Mouse (Mus musculus) intestine, embryonic 16.5 days (tissue): Measurements from ENCODE around the gene Opcml. TPM values are rescaled to one million over a fixed set of nuclear protein-coding genes. Genes with fewer than 3 reads are reported as not detected.

ENCODE experiments used
- ATAC-seq: fragments of 200-750 bp; cut with Nextera tagmentation; 2 replicates; pipeline ENCODE4 v1.8.0; 2017; ENCODE audit warnings: moderate TSS enrichment, moderate library complexity
- H3K27ac ChIP-seq: fragments of 300-500 bp; sonication (generic); 2 replicates; pipeline ENCODE4 v1.5.1; 2014; ENCODE audit warnings: mild to moderate bottlenecking, low read length
- H3K27me3 ChIP-seq: fragments of 300-500 bp; sonication (generic); replicated peaks from 2 replicates; pipeline ENCODE4 v1.6.1; 2014; ENCODE audit warnings: low read length, control low read depth, mixed read lengths; ENCODE audit not compliant: control insufficient read depth, insufficient read depth
- H3K36me3 ChIP-seq: fragments of 300-500 bp; sonication (generic); 2 replicates; pipeline ENCODE4 v1.6.1; 2014; ENCODE audit warnings: low read length, control low read depth; ENCODE audit not compliant: control insufficient read depth, insufficient read depth
- H3K4me1 ChIP-seq: fragments of 300-500 bp; sonication (generic); 2 replicates; pipeline ENCODE4 v1.6.1; 2014; ENCODE audit warnings: low read length, control low read depth, mixed read lengths; ENCODE audit not compliant: control insufficient read depth, insufficient read depth
- H3K4me2 ChIP-seq: fragments of 300-500 bp; sonication (generic); 2 replicates; pipeline ENCODE4 v1.6.1; 2014; ENCODE audit warnings: low read depth, low read length, control low read depth
- H3K4me3 ChIP-seq: fragments of 300-500 bp; sonication (generic); 2 replicates; pipeline ENCODE4 v1.5.1; 2014; ENCODE audit warnings: mild to moderate bottlenecking, low read length
- H3K9ac ChIP-seq: fragments of 300-500 bp; sonication (generic); 2 replicates; pipeline ENCODE4 v1.6.1; 2014; ENCODE audit warnings: low read depth, low read length
- H3K9me3 ChIP-seq: fragments of 300-500 bp; sonication (generic); 2 replicates; pipeline ENCODE4 v1.6.1; 2016; ENCODE audit warnings: low read length, control low read depth; ENCODE audit not compliant: control insufficient read depth
- WGBS: fragments of 180-500 bp; shearing (Covaris S2); extraction: QIAGEN DNeasy Blood & Tissue Kit; methylation state at CpG from one replicate; pipeline ENCODE4 v1.1.7; 2014; 5-methylcytosine and 5-hydroxymethylcytosine counted together
- polyA plus RNA-seq: library from polyadenylated mRNA; unstranded; fragments of >200 nt; fragmentation: Nextera tagmentation; extraction: Ambion mirVana; gene quantifications from 2 replicates; pipeline ENCODE4 v1.2.1, GENCODE M21; 2015

Gene Opcml
- polyA plus RNA-seq, 1 experiment from 2014 or later: 3.1 TPM

DNA sequence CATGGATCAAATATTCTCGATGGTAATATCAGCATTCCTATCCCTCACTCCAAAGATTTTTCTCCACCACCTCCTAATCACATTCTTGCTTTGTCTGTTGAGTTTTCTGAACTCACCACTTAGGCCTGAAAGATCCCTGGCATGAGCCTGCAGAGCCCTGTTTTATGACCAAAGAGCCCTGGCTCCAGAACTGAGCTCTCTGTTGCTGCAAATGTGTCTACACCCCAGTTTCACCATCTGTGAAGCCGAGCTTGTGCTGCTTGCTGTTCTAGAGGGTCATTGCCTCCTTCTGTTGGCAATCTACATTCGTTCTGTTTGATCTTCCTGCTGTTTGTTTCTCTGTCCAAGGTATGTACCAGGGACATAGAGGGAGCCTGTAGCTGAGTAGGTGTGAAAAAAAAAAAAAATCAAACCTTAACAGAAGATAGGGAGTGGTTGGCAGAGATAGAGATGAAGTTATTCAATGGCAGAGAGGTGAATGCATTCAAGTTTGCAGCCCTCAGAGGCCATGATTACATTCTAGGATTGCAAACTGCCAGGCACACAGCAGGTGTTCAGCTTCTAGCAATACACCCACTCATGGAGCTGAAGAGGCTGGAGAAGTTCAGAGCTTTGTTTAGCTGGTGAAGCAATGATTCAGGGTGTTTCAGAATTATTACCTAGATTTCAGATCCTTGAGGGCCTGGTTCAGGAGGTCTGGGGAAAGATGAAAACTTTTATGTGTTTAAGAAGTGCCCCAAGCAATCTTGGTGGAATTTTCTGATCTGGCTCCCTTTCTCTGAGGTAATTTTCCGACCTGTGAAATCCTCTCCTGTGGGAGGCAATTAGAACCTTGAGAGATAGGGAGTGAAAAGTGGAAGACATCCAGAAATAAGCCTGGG lies 133.6 kb downstream of the Opcml start:
- Histone ChIP-seq H3K9ac (no peak overlapping the region), H3K27ac (no peak overlapping the region), H3K4me1 (no peaks in the 10 kb centered on the region), H3K4me2 (no peak overlapping the region), H3K4me3 (no peak overlapping the region), H3K9me3 (no peaks in the 10 kb centered on the region), H3K27me3 (no peaks in the 10 kb centered on the region), H3K36me3 (no peaks in the 10 kb centered on the region)
- ATAC-seq: no peak
- WGBS: 61% methylated on average over 4 of the region's 4 CpGs

DNA sequence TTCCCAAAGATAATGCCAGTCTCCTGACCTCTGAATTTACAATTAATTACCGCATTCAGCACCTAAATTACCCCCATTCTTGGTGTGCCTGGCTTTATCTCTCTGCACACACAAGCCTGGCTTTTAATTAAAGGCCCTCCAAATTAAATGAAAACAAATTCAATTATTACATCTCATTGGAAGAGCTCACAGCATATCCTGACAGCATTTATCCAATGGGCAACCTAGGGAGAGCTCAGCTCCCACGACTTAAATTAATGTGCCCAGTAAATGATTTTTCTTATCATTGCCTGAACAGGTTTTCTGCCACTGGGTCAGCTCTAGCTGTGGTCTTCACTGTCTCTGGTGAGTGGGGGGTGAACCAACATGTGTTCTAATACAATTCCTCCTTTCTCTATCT lies 135.1 kb downstream of the Opcml start:
- no peak for ATAC-seq
- Histone ChIP-seq H3K27me3 (no peaks in the 10 kb centered on the region), H3K27ac (no peak overlapping the region), H3K4me2 (no peak overlapping the region), H3K4me1 (no peaks in the 10 kb centered on the region), H3K36me3 (no peaks in the 10 kb centered on the region), H3K9me3 (no peaks in the 10 kb centered on the region), H3K9ac (no peak overlapping the region), H3K4me3 (no peak overlapping the region)
- 62% methylated on average over 2 of the region's 2 CpGs for WGBS

DNA sequence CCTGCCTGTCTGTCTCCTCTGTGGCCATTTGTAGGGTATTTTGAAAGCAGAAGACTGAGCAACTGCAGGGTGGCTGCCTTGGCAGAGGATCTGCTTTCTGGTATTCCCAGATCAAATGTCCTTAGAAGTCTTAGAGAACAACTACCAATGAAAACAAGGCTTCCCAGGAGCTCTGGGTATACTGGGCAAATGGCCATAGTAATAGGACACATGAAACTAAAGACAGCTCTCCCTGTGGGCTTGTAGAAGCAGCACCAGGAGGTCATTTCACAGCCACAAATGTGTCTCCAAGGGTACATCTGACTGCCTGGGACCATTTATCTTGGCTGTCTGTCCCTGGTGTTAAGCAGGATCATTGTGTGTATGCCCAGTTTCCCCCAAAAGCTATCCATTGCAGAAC lies 146.7 kb downstream of the Opcml start:
- Histone ChIP-seq H3K4me3 (no peak overlapping the region), H3K4me1 (no peaks in the 10 kb centered on the region), H3K27me3 (no peaks in the 10 kb centered on the region), H3K4me2 (no peak overlapping the region), H3K9me3 (no peaks in the 10 kb centered on the region), H3K9ac (no peak overlapping the region), H3K27ac (no peak overlapping the region), H3K36me3 (no peaks in the 10 kb centered on the region)
- ATAC-seq: no peak

DNA sequence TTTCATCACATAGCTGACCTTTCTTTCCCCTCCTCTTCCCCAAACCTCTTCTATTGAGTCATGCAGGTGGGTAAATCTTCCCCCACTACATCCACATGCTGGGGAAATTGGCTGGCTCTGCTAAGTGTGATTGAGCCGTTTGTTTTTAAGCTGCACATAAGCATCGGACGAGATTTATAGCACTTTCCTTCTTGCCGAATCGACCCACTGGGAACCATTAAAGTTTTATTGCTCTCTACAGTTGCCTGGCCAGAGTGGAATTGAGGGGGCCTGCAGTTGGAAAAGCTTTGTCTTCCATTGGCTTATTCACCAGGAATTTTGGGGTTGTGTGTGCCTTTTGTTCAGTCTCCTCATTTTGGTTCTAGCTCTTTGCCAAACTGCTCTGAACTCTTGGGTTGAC lies 147.1 kb downstream of the Opcml start:
- Histone ChIP-seq H3K4me2 (no peak overlapping the region), H3K4me3 (no peak overlapping the region), H3K36me3 (no peaks in the 10 kb centered on the region), H3K4me1 (no peaks in the 10 kb centered on the region), H3K27ac (no peak overlapping the region), H3K9me3 (no peaks in the 10 kb centered on the region), H3K9ac (no peak overlapping the region), H3K27me3 (no peaks in the 10 kb centered on the region)
- WGBS: 46% methylated on average over 5 of the region's 5 CpGs
- no peak for ATAC-seq

DNA sequence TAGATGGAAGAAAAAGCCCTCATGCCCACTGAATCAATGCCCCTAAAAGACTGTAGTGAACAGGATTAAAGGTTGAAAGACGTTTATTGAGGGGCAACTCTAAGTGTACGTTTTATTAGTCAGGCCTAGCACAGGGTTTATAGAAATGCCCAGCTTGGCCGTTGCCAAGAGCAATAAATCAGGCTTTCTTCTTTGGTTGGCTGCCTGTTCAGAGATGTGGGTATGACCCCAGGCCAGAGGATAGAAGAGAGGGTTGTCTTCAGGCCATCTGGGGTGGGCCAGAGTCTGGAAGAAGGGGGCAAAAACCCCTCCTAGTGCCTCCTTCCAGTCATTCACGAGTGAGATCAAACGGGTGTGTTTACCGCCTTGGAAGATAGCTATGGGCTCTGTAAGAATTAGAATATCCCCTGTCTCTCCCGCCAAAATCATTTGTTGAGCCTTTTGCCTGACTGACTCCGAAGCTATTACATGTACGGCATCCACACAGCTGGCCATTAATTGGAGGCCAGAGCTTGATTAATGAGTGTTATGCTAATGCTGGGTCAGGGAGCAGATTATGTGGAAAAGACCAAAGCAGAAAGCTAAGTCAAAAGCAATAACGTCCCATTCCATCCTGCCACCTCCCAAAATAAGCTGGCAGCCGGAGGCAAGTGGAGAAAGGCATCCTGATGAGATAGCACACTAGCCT lies 154.9 kb downstream of the Opcml start:
- Histone ChIP-seq H3K4me3 (no peak overlapping the region), H3K27ac (no peak overlapping the region), H3K4me1 (no peaks in the 10 kb centered on the region), H3K9me3 (no peaks in the 10 kb centered on the region), H3K9ac (no peak overlapping the region), H3K36me3 (no peaks in the 10 kb centered on the region), H3K4me2 (no peak overlapping the region), H3K27me3 (no peaks in the 10 kb centered on the region)
- 49% methylated on average over 11 of the region's 11 CpGs for WGBS
- ATAC-seq: no peak

DNA sequence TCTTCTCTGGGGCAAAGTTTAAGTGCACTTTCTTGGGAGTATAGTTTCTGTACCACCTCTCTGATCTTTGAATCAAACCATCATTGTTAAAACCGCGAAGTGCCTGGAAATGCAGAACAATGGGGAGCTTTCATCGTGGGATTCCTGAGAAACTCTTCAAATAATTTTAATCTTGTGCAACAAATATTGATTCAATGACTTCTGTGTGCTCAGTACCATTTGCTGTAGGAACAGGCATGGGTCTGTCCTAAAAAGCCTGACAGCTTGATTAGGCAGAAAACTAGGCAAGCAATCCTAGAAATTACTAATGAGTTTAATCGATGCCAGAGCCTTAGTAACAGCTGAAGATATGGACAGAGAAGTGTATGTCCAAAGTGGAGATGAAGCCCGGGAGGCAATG lies 160.5 kb downstream of the Opcml start:
- no peak overlapping the region for H3K4me2 ChIP-seq
- no peak overlapping the region for H3K4me3 ChIP-seq
- no peaks in the 10 kb centered on the region for H3K9me3 ChIP-seq
- no peak overlapping the region for H3K9ac ChIP-seq
- no peaks in the 10 kb centered on the region for H3K27me3 ChIP-seq
- H3K36me3 ChIP-seq: no peaks in the 10 kb centered on the region
- no peak for ATAC-seq
- no peak overlapping the region for H3K27ac ChIP-seq
- no peaks in the 10 kb centered on the region for H3K4me1 ChIP-seq
- 47% methylated on average over 5 of the region's 5 CpGs for WGBS

DNA sequence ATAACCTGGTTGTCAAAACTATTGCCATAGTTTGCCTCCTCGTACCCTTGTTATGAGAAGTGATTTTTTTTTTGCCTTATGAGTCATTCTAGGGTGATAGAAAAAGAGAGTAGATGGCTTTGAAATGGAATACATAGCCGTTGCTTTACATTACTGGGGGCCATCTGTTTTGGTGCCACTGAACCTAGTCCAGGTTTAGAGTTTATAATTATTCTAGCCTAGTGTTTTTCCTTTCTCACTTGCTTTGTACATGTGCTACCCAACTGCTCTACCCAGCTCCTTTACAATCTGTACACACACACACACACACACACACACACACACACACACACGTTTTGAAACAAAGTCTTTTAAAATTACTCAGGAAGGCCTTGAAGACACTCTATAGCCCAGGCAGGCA lies 171.1 kb downstream of the Opcml start:
- Histone ChIP-seq H3K9ac (no peak overlapping the region), H3K9me3 (no peaks in the 10 kb centered on the region), H3K4me1 (no peaks in the 10 kb centered on the region), H3K27me3 (no peaks in the 10 kb centered on the region), H3K4me3 (no peak overlapping the region), H3K27ac (no peak overlapping the region), H3K36me3 (no peaks in the 10 kb centered on the region), H3K4me2 (no peak overlapping the region)
- 71% methylated on average over 3 of the region's 3 CpGs for WGBS
- no peak for ATAC-seq

DNA sequence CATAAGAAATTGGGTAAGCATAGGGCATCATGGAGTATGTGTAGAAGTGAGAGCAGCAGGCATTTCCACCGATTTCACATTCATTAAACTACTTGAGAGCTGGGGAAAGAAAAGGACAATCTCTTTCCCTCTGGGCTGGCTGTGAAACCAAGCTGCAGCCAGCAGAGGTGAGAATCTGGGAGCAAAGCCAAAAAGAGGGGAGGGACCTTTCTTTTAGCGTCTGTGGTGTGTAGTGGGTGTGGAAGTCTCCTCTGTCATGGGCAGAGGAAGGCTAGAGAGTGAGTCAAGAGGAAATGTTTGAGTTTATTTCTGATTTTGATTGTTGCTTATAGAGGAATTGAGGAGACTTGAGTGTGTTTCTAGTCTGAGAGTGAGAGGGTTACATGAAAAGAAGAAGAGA lies 172.8 kb downstream of the Opcml start:
- 53% methylated on average over 2 of the region's 2 CpGs for WGBS
- H3K4me3 ChIP-seq: no peak overlapping the region
- no peak overlapping the region for H3K9ac ChIP-seq
- no peak overlapping the region for H3K4me2 ChIP-seq
- H3K27ac ChIP-seq: no peak overlapping the region
- ATAC-seq: no peak
- H3K9me3 ChIP-seq: no peaks in the 10 kb centered on the region
- no peaks in the 10 kb centered on the region for H3K36me3 ChIP-seq
- H3K27me3 ChIP-seq: no peaks in the 10 kb centered on the region
- H3K4me1 ChIP-seq: no peaks in the 10 kb centered on the region

DNA sequence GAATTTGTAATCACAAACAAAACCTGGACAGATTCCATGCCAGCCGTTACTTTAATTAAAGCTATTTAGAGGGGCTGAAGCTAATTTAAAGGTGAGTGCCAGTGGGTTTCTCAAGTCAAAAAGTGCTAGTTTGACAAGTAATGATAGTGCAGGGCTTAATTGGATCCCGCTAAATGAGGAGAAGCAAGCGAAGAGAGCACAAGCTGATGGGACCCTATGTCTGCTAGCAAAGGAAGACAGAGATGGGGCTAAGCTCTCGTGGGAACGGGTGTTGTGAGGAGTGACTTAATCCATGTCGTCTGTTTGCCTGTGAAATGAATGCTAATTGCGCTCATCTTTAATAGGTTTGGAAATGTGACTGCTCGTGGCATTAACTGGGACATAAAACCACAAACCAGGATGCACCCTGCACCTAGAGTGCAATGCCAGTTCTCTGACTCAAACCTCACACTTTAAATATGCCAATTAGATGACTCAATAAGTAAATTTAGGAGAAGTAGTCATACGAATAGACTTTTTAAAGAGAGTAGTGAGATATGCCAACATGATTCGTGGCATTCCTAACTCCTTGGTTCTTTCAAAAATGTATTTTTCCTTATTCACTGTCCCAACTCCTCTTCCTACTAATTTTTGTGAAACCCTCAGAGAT lies 174.5 kb downstream of the Opcml start:
- Histone ChIP-seq H3K4me2 (no peak overlapping the region), H3K27ac (no peak overlapping the region), H3K27me3 (no peaks in the 10 kb centered on the region), H3K4me3 (no peak overlapping the region), H3K36me3 (no peaks in the 10 kb centered on the region), H3K9me3 (no peaks in the 10 kb centered on the region), H3K9ac (no peak overlapping the region), H3K4me1 (no peaks in the 10 kb centered on the region)
- no peak for ATAC-seq
- 75% methylated on average over 10 of the region's 10 CpGs for WGBS
